Mouse (Mus musculus) limb, embryonic 15.5 days (tissue): ENCODE data around the gene Casp4. TPM values are rescaled to one million over a fixed set of nuclear protein-coding genes. Genes with fewer than 3 reads are reported as not detected.

Experiments used
- ATAC-seq: fragments of 200-750 bp; cut with Nextera tagmentation; 2 replicates; pipeline ENCODE4 v1.8.0; 2017; ENCODE audit warnings: low read depth, moderate TSS enrichment; ENCODE audit not compliant: insufficient number of reproducible peaks, low FRiP score, low TSS enrichment
- H3K27ac ChIP-seq: fragments of 300-500 bp; sonication (generic); 2 replicates; pipeline ENCODE4 v1.5.1; 2015; ENCODE audit warnings: moderate library complexity, mild to moderate bottlenecking, inconsistent platforms
- H3K27me3 ChIP-seq: fragments of 300-500 bp; sonication (generic); 2 replicates; pipeline ENCODE4 v1.6.1; 2015; ENCODE audit warnings: inconsistent platforms
- H3K36me3 ChIP-seq: fragments of 300-500 bp; sonication (generic); 2 replicates; pipeline ENCODE4 v1.6.1; 2015; ENCODE audit warnings: inconsistent platforms
- H3K4me1 ChIP-seq: fragments of 300-500 bp; sonication (generic); 2 replicates; pipeline ENCODE4 v1.6.1; 2015; ENCODE audit warnings: inconsistent platforms
- H3K4me2 ChIP-seq: fragments of 300-500 bp; sonication (generic); 2 replicates; pipeline ENCODE4 v1.6.1; 2015; ENCODE audit warnings: mild to moderate bottlenecking, inconsistent platforms
- H3K4me3 ChIP-seq: fragments of 300-500 bp; sonication (generic); 2 replicates; pipeline ENCODE4 v1.5.1; 2015; ENCODE audit warnings: mild to moderate bottlenecking, inconsistent platforms
- H3K9ac ChIP-seq: fragments of 300-500 bp; sonication (generic); 2 replicates; pipeline ENCODE4 v1.6.1; 2015; ENCODE audit warnings: inconsistent platforms
- H3K9me3 ChIP-seq: fragments of 300-500 bp; sonication (generic); 2 replicates; pipeline ENCODE4 v1.6.1; 2016; ENCODE audit warnings: inconsistent platforms
- WGBS: fragments of 180-500 bp; shearing (Covaris S2); methylation state at CpG from one replicate; pipeline ENCODE4 v1.1.7; 2015; 5-methylcytosine and 5-hydroxymethylcytosine counted together
- polyA plus RNA-seq: library from polyadenylated mRNA; unstranded; fragments of >200 nt; fragmentation: Nextera tagmentation; extraction: Ambion mirVana; gene quantifications from 2 replicates; pipeline ENCODE4 v1.2.1, GENCODE M21; 2015

The Casp4 gene
- 1.3 and 1.8 TPM in 2 replicates for polyA plus RNA-seq

- Histone ChIP-seq H3K9ac (no peak within 1 kb of the TSS), H3K36me3 (no peaks in the 10 kb centered on the region), H3K27me3 (no peaks in the 10 kb centered on the region), H3K9me3 (no peaks in the 10 kb centered on the region), H3K4me2 (no peak within 1 kb of the TSS), H3K4me1 (no peaks in the 10 kb centered on the region), H3K4me3 (peak within 1 kb of the TSS; percentile 20), H3K27ac (no peak within 1 kb of the TSS)
- WGBS: 33% methylated on average over 5 of the region's 5 CpGs
- ATAC-seq: no peak
These were observed at the start of gene Casp4 for GRCm38 (mm10) chr9:5308561-5308960. Gene Casp4 (plus strand): TSS chr9:5308828.

DNA sequence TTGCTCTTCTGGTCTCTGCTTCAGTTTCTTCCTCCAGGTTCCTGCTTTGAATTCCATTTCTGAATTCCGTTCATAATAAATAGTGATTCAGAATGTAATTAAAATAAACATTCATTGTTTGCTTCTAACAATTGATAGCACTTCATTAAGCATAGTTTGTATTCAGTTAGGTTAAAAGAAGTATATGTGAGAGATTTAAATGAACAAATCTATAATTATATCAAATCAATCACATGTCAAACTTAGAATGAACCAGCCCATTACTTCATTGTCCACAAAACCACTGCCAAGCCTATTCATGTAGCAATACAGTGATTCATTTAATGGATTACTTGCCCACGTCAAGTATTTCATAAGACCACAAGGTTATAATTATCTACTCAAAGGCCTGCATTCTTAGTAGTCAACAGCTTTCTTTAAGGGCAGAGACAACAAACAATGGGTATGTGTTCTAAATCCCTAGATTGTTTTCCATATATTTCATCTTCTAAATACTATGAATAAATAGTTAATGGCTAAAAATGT is 44.6 kb upstream of the Casp4 start:
- Histone ChIP-seq H3K4me2 (no peak overlapping the region), H3K27me3 (no peaks in the 10 kb centered on the region), H3K9ac (no peak overlapping the region), H3K4me1 (no peaks in the 10 kb centered on the region), H3K27ac (no peak overlapping the region), H3K36me3 (no peaks in the 10 kb centered on the region), H3K9me3 (no peaks in the 10 kb centered on the region), H3K4me3 (no peak overlapping the region)
- no peak for ATAC-seq
- WGBS: 53% methylated on average over 2 of the region's 2 CpGs

- Histone ChIP-seq H3K4me3 (no peak overlapping the region), H3K27me3 (no peaks in the 10 kb centered on the region), H3K4me2 (no peak overlapping the region), H3K27ac (no peak overlapping the region), H3K4me1 (no peaks in the 10 kb centered on the region), H3K36me3 (no peaks in the 10 kb centered on the region), H3K9ac (no peak overlapping the region), H3K9me3 (no peaks in the 10 kb centered on the region)
- ATAC-seq: no peak
- WGBS: 71% methylated on average over 2 of the region's 2 CpGs
These were observed 38.4 kb upstream of the Casp4 start for GRCm38 (mm10) chr9:5270274-5270673.

- H3K36me3 ChIP-seq: no peaks in the 10 kb centered on the region
- H3K9me3 ChIP-seq: no peaks in the 10 kb centered on the region
- no peak overlapping the region for H3K4me3 ChIP-seq
- H3K9ac ChIP-seq: no peak overlapping the region
- WGBS: 10% methylated on average over 1 of the region's 1 CpGs
- H3K4me1 ChIP-seq: no peaks in the 10 kb centered on the region
- H3K4me2 ChIP-seq: no peak overlapping the region
- no peak for ATAC-seq
- no peak overlapping the region for H3K27ac ChIP-seq
- H3K27me3 ChIP-seq: no peaks in the 10 kb centered on the region
These were observed 37.7 kb upstream of the Casp4 start for GRCm38 (mm10) chr9:5270884-5271283.

DNA sequence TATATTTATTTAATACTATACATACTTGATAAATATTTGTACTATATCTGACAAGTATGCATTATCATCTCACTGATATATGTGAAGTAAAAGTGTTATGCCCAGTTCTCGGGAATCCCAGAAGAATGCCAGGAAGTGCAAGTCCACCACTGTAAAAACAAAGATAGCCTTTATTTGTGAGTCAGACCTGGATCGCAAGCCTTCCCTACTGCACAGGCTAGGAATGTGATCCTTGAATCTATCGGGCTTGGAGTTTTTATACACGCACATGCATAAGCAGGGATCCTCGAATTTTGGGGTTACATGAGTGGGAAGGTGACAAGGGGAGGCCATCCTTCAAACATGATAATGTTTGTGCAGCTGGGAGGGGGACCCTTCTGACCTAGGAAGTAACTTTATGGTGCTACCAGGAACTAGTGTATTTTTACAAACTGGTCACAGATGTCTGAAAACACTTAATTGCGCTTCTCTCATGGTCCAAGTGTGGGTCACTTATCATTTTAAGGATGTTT is 37.2 kb upstream of the Casp4 start:
- WGBS: 69% methylated on average over 6 of the region's 6 CpGs
- no peak for ATAC-seq

GRCm38 (mm10) chr9:5286071-5286470 is 22.6 kb upstream of the Casp4 start:
- no peaks in the 10 kb centered on the region for H3K27me3 ChIP-seq
- H3K9ac ChIP-seq: no peak overlapping the region
- no peaks in the 10 kb centered on the region for H3K4me1 ChIP-seq
- WGBS: 34% methylated on average over 2 of the region's 2 CpGs
- no peak overlapping the region for H3K4me3 ChIP-seq
- H3K4me2 ChIP-seq: no peak overlapping the region
- no peaks in the 10 kb centered on the region for H3K9me3 ChIP-seq
- no peak overlapping the region for H3K27ac ChIP-seq
- H3K36me3 ChIP-seq: no peaks in the 10 kb centered on the region
- no peak for ATAC-seq

More for the DNA sequence above, 37.2 kb upstream of the Casp4 start:
- H3K27me3 ChIP-seq: no peaks in the 10 kb centered on the region
- H3K36me3 ChIP-seq: no peaks in the 10 kb centered on the region
- H3K9ac ChIP-seq: no peak overlapping the region
- H3K27ac ChIP-seq: no peak overlapping the region
- no peak overlapping the region for H3K4me2 ChIP-seq
- H3K9me3 ChIP-seq: no peaks in the 10 kb centered on the region
- no peak overlapping the region for H3K4me3 ChIP-seq
- no peaks in the 10 kb centered on the region for H3K4me1 ChIP-seq

DNA sequence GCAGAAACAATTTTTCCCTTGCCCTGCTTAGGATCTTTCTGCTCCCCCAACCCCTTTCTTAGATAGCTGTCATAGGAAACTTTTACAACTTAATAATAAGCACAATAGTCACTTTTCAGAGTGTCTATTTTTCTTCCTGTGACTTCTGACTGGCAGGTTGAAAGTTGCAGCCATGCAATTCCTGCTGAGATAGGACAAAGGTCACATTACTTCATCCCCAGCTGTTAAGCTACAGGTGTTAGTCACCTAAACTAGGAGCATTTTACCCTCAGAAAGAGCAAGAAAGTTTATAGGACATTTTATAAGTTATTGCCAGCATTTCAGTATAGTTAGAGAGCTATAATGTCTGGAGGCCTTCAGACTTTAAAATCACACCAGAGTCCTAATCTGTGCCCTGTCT is 22.0 kb upstream of the Casp4 start:
- H3K36me3 ChIP-seq: no peaks in the 10 kb centered on the region
- H3K9ac ChIP-seq: no peak overlapping the region
- no peaks in the 10 kb centered on the region for H3K4me1 ChIP-seq
- no peak overlapping the region for H3K4me3 ChIP-seq
- H3K27ac ChIP-seq: no peak overlapping the region
- no peaks in the 10 kb centered on the region for H3K9me3 ChIP-seq
- no peaks in the 10 kb centered on the region for H3K27me3 ChIP-seq
- no peak for ATAC-seq
- H3K4me2 ChIP-seq: no peak overlapping the region

DNA sequence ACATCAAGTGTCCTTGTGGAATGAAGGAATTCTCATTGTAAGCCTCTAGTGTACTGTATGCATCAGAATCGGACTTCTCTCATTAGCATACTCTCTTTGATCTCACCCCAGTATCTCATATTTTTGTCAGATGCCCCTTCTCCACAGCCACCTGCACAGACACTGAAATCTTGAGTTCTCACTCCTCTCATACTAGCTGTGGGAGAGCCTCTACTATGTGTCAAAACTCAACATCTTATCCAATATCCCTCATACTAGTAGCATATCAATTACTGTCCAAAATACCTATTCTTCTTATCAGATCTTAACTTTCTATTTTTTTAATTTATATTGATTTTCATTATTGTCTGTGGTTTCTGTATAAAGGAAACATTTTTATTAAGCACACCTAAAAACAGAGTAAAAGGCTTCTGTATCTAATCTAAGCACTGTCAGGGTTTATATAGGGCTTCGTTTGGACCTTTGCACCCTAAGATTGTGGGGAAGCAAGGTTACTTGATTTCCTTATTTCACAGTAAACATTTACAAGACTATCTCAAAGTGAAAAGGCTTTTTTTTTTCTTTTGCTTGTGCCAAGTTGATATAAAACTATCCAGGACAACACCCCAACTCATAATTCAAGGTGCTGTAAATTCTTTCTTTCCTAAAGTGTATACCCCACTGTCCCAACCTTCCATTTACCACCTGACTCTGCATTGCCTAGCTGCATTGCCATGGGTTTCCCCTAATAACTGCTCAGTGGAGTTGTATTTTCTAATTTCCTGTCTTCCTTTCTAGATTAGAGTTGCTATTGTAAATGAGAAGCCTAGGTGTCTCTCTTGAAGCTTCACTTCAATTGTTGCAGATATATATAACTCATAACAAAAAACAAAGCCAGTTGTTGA is 12.0 kb upstream of the Casp4 start:
- Histone ChIP-seq H3K4me2 (no peak overlapping the region), H3K27me3 (no peaks in the 10 kb centered on the region), H3K27ac (no peak overlapping the region), H3K4me3 (no peak overlapping the region), H3K9ac (no peak overlapping the region), H3K4me1 (no peaks in the 10 kb centered on the region), H3K36me3 (no peaks in the 10 kb centered on the region), H3K9me3 (no peaks in the 10 kb centered on the region)
- no peak for ATAC-seq
- WGBS: 71% methylated on average over 2 of the region's 2 CpGs

- no peaks in the 10 kb centered on the region for H3K27me3 ChIP-seq
- H3K9me3 ChIP-seq: no peaks in the 10 kb centered on the region
- H3K4me1 ChIP-seq: no peaks in the 10 kb centered on the region
- ATAC-seq: no peak
- WGBS: 70% methylated on average over 11 of the region's 11 CpGs
- H3K4me3 ChIP-seq: no peak within 1 kb of the TSS
- no peak within 1 kb of the TSS for H3K9ac ChIP-seq
- no peak within 1 kb of the TSS for H3K27ac ChIP-seq
- H3K4me2 ChIP-seq: no peak within 1 kb of the TSS
- no peaks in the 10 kb centered on the region for H3K36me3 ChIP-seq
These were observed 10.1 kb upstream of the Casp4 start, which contains the start of gene Casp1 for GRCm38 (mm10) chr9:5298329-5299131. Gene Casp1 (plus strand): TSS chr9:5298517.

GRCm38 (mm10) chr9:5299132-5299381 is 9.6 kb upstream of the Casp4 start:
- H3K9me3 ChIP-seq: no peaks in the 10 kb centered on the region
- H3K27ac ChIP-seq: no peak overlapping the region
- H3K4me3 ChIP-seq: no peak overlapping the region
- H3K4me2 ChIP-seq: no peak overlapping the region
- ATAC-seq: no peak
- H3K27me3 ChIP-seq: no peaks in the 10 kb centered on the region
- 74% methylated on average over 2 of the region's 2 CpGs for WGBS
- H3K9ac ChIP-seq: no peak overlapping the region
- no peaks in the 10 kb centered on the region for H3K4me1 ChIP-seq
- no peaks in the 10 kb centered on the region for H3K36me3 ChIP-seq

DNA sequence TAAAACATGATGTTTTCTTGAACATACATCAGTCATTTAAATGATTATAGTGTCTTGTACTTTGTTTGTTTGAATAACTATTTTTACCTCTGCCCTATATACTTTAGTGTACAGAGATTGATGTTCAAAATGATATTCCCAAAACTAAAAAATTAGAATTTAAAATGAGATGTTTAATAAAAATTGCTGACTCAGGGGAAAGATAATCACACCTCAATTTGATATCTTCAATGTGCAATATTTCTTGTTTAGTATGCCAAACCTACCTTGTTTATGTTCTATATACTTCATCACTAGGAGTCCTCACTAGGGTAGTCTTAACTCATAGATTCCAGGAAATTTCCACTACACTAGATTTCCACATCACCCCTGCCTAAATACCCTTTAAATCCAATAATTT is 1.5 kb downstream of the Casp4 start:
- no peak overlapping the region for H3K4me2 ChIP-seq
- H3K9ac ChIP-seq: no peak overlapping the region
- no peak for ATAC-seq
- no peaks in the 10 kb centered on the region for H3K9me3 ChIP-seq
- H3K36me3 ChIP-seq: no peaks in the 10 kb centered on the region
- H3K4me1 ChIP-seq: no peaks in the 10 kb centered on the region
- no peaks in the 10 kb centered on the region for H3K27me3 ChIP-seq
- no peak overlapping the region for H3K4me3 ChIP-seq
- H3K27ac ChIP-seq: no peak overlapping the region

- Histone ChIP-seq H3K9ac (no peak overlapping the region), H3K27ac (no peak overlapping the region), H3K4me2 (no peak overlapping the region), H3K4me3 (no peak overlapping the region), H3K27me3 (no peaks in the 10 kb centered on the region), H3K4me1 (no peaks in the 10 kb centered on the region), H3K9me3 (no peaks in the 10 kb centered on the region), H3K36me3 (no peaks in the 10 kb centered on the region)
- ATAC-seq: no peak
- 55% methylated on average over 4 of the region's 4 CpGs for WGBS
These were observed 2.8 kb downstream of the Casp4 start for GRCm38 (mm10) chr9:5311435-5311834.
